Mouse (Mus musculus): ENCODE measurements at regions not wholly inside any gene's neighbourhood (a gene's known extent, or its start where the extent isn't known, plus 50 kb on each side); places are given as distances from the start of the nearest gene placed in this dataset.

- TF ChIP-seq POLR2A (IDR thresholded peaks at IDR 0.05; ENCODE audit: low read depth, low read length) = no peak
- no peak for TF ChIP-seq CTCF (IDR thresholded peaks at IDR 0.05; ENCODE audit: extremely low read depth, insufficient read depth, insufficient read length, insufficient replicate concordance)
These were observed 262.0 kb upstream of the Kazn start for GRCm38 (mm10) chr4:142501177-142501576.
